Mouse (Mus musculus): ENCODE results near the gene B230217C12Rik.

B230217C12Rik gene

DNA sequence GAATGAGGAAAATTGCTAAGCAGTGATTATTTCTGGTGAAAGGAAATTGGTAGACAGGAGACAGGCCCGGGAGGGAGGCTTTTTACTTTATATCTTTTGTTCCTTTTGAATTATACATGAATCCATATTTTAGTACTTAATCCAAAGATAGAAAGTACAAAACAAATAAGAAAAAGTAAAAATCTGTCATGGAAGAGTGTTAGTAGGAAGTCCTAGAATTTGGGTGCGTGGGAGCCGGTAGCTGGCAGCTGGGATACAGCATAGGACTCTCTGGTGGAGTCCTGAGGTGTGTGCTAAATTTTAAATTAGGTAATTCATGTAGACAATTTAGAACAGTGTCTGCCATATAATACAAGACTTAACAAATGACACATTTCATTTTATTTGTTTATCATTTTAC lies 27.0 kb downstream of the B230217C12Rik start:
- no peak for DNase-seq (ENCODE audit: low read depth)

DNA sequence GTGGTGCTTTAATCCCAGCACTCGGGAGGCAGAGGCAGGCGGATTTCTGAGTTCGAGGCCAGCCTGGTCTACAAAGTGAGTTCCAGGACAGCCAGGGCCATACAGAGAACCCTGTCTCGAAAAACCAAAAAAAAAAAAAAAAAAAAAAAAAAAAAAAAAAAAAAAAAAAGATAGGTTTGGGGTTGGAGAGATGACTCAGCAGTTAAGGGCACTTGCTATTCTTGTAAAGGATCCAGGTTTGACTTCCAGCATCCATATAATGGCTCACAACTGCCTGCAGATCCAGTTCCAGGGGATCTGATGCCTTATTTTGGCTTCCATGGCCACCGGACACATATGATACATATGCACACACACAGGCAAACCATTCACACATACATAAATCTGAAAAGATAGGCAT lies 31.8 kb downstream of the B230217C12Rik start:
- DNase-seq (ENCODE audit: low read depth): peak; percentile 22

DNA sequence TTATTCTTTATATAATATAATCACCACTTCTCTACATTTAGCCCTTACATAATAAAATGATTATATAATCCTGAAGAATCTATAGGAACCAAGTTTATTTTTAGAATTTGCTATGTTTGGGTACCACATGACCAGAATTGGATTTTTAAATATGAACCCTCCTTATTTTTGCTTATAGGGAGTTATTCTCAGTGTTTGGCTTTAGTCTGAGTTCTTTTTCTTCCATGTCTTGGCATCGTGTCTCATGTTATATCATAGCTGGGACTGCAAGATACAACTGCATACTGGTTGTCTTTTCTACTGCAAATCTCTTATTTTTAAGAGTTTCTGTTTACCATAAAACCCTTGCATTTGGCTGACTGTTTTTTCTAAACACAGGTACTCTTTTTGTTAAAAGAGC lies 33.8 kb downstream of the B230217C12Rik start:
- no peak for DNase-seq (ENCODE audit: low read depth)

DNA sequence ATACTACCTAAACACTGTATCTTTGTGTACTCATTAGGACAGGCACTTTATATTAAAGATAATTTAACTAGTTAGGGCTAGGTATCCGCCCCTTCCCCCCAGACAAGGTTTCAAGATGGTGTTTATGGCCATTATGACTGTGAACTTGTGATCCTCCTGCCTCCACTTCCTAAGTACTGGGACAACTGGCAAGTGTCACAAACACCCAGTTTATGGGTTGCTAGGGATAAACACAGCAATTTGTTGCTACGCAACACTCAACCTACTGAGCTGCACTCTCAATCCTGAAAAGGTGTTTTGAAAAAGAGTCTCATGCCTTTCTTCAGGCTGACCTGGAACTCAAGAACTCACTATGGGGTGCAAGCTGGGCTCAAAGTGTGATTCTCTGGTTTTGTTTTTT lies 36.8 kb downstream of the B230217C12Rik start:
- no peak for DNase-seq (ENCODE audit: low read depth)

DNA sequence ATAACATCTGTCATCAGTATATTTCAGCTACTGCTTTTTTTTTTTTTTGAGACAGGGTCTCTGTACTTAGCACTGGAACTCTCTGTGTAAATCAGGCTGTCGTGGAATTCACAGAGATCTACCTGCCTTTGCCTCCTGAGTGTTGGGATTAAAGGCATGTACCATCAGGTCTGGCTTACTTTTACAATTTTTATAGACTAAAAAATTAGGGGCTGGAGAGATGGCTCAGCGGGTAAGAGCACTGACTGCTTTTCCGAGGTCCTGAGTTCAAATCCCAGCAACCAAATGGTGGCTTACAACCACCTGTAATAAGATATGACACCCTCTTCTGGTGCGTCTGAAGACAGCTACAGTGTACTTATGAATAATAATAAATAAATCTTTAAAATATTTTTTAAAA lies 39.8 kb downstream of the B230217C12Rik start:
- DNase-seq (ENCODE audit: low read depth): no peak

DNA sequence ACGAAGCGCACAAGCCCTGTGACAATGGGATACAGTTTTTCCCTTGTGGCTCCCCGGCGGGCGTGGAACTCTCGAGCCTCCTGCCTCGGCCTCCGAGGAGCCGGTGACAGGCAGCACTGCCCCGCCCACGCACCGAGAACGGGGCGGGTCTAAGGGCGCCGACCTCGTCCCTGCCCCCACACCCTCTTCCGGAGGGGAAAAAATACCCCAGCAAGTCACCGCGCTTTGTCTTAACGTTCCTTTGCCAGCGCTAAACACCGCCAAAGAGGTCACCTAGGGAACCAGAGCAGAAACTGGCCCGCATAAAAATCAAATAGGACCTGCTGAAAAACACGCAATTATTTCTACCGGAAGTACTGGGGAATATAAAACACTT lies 43.0 kb downstream of the B230217C12Rik start:
- DNase-seq (ENCODE audit: low read depth): peak; percentile 64

DNA sequence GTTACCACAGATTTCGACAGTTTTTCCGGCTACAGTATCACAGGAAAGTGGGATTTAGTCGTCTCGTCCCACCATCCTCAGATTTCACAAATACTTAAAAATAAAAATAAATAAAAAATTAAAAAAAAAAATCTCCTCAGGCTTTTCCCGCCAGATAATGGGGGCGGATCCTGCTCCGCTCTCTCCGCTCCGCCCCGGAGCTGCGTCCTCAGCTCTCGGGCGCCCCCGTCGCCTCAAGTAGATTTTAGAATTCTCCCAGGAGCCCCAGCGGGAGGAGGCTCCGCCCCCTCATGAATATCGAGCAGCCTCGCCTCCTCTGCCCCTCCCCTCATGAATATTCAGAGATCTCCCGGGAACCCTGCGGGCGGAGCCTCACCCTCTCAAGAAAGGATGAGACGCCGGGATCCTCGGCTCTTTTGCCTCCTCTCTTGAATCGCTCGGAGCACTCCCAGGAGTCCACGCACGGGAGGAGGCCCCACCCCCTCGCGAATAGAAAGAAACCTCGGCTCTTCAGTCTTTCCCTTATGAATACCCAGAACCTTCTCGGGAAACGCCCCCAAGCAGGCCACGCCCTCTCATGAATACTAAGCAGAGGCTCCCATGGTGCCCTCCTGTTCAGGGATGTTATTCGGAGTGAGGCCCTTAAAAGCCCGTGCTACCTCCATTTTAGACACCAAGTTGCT lies 43.5 kb downstream of the B230217C12Rik start, which contains the start of gene Fbxo47:
TSS of gene Fbxo47 (minus strand) at position 237 of the 683 bp plus-strand sequence.
- peak; percentile 99 for DNase-seq (ENCODE audit: low read depth)

DNA sequence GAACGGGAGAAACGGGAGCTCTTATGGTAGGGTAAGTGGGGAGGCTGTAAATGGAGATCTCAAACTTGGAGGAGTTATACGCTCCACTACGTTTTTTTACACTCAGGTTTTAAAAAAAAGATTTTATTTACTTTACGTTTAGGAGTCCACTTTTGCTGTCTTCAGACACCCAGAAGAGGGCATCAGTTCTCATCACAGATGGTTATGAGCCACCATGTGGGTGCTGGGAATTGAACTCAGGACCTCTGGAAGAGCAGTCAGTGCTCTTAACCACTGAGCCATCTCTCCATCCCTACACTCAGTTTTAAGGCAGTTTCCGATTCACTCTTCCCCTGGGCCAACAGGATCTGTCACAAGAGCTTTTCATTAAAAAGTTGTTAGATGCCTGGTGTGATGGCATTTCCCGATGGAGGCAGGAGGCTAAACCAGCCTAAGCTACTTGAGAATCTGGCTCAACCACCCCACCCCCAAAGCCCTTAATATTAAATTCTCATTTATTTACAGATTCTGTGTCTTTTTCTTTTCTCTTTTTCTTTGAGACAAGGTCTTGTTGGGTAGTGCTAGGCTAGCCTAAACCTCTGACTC lies 44.1 kb downstream of the B230217C12Rik start:
- DNase-seq (ENCODE audit: low read depth): no peak

DNA sequence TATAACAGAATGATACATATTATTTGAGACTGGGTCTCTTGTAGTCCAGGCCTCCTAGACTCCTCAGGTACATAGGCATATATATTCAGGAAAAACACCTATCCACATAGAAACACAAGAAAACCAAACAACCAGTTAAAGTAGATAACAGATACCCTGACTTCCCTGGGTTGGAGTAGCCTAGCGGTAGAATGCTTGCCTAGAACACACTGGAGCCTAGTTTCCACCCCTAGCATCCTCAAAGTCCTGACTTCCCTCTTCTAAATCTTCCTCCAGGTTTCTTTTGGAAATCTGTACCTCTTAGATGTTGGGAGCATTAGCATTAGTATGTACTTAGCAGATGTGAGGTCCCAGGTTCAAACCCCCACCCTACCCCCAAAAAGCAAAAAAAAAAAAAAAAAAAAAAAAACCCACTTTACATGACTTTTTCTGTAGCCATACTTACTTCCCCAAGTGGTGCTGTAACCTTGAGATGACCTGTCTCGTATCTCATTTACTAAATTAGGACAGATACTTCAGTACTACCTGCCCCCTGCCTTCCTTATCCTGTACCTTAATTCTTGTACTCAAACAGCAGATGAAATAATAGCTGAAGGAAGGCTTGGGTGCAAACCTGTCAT lies 44.8 kb downstream of the B230217C12Rik start:
- DNase-seq (ENCODE audit: low read depth): no peak

DNA sequence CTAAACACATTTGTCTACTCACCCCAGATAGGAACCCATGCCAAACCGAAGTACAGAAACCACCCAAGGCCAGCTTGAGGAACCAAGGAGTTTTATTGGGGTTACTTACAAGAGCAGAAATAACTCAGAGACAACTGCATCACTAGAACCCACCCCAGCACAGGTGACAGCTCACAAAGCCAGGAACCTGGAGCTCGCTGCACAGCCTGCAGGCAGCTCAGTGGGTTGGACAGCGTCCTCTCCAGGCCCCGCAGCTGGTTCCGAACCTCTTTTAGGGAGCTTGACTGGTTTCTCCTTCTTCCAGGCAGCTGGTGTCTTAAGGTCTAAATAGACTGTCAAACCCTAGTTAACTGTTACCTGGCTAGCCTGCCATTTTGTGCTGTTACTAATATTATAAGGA lies 51.2 kb downstream of the B230217C12Rik start:
- no peak for DNase-seq (ENCODE audit: low read depth)
